Mouse (Mus musculus): ENCODE measurements around the gene Glyr1. TPM values are rescaled to one million over a fixed set of nuclear protein-coding genes. Genes with fewer than 3 reads are reported as not detected.

The Glyr1 gene
- total RNA-seq, 2 experiments from 2014 or later, result 44.2 to 45.6 TPM

Other genes starting within 250 kb of the Glyr1 start
- not detected for gene 4930562C15Rik, start 214.4 kb downstream of the Glyr1 start, total RNA-seq (2021)
- 10 to 100 TPM; 28.1 to 33.4 TPM for gene Ubald1, start 169.5 kb downstream of the Glyr1 start, total RNA-seq (2021)
- 10 to 100 TPM; 62.2 to 68.4 TPM for gene Mgrn1, start 163.6 kb downstream of the Glyr1 start, total RNA-seq (2021)
- gene Nudt16l1, start 111.1 kb downstream of the Glyr1 start, total RNA-seq (2021), result 10 to 100 TPM; 32.6 to 35.2 TPM
- 10 to 100 TPM; 14.9 to 21.5 TPM for gene Anks3, start 85.7 kb downstream of the Glyr1 start, total RNA-seq (2021)
- gene Sept12, start 52.0 kb downstream of the Glyr1 start, total RNA-seq (2021), result not detected
- not detected for gene Smim22, start 42.6 kb downstream of the Glyr1 start, total RNA-seq (2021)
- 10 to 100 TPM; 11.7 to 16.7 TPM for gene Rogdi, start 36.3 kb downstream of the Glyr1 start, total RNA-seq (2021)
- gene Ubn1, start 194 bp upstream of the Glyr1 start, total RNA-seq (2021), result 10 to 100 TPM; 27.1 to 33.0 TPM
- gene Ppl, start 82.6 kb upstream of the Glyr1 start, total RNA-seq (2021), result under 1 TPM; 0.12 to 0.25 TPM
- gene Sec14l5, start 97.2 kb upstream of the Glyr1 start, total RNA-seq (2021), result 10 to 100 TPM in 1 of 2 experiments, 1 to 10 TPM in 1; 8.8 to 13.3 TPM
- 1 to 10 TPM; 6.6 to 7.0 TPM for gene Nagpa, start 154.1 kb upstream of the Glyr1 start, total RNA-seq (2021)
- 1 to 10 TPM; 6.1 to 6.2 TPM for gene AU021092, start 172.4 kb upstream of the Glyr1 start, total RNA-seq (2021)
- 10 to 100 TPM; 12.0 to 13.8 TPM for gene Alg1, start 183.8 kb upstream of the Glyr1 start, total RNA-seq (2021)
- 10 to 100 TPM in 1 of 2 experiments, 1 to 10 TPM in 1; 9.7 to 13.4 TPM for gene Eef2kmt, start 206.1 kb upstream of the Glyr1 start, total RNA-seq (2021)

Data from gastrocnemius, postnatal 10 days (tissue).